Comparison of ENCODE assay signal across 10 mouse cellular contexts in genomic region chr5:134680238-134680637, GRCm38 (mm10). TPM values are rescaled to one million over a fixed set of nuclear protein-coding genes. Genes with fewer than 3 reads are reported as not detected.
DNase-seq lines count a peak whose midpoint lies in the region; ATAC-seq and TF ChIP-seq lines count a peak whose summit lies in the region.
"Had no signal": no experiment of that assay in that cellular context is flagged by ENCODE, and none has a peak within 500 bp of the region (broad histone marks: within the 10 kb centered on the region; RNA-seq: fewer than 3 reads in every experiment).

No protein-coding gene starts in this region.

- H3K9ac ChIP-seq in lung, embryonic 14.5 days, result peak overlapping the region; percentile 20; the same call in 1 of the 2 replicates
- H3K9ac ChIP-seq: embryonic facial prominence, embryonic 13.5 days; limb, embryonic 15.5 days had no signal

- no peaks in the 10 kb centered on the region for H3K27me3 ChIP-seq in lung, embryonic 14.5 days (ENCODE audit: insufficient read depth, low read length)
- H3K27me3 ChIP-seq: embryonic facial prominence, embryonic 13.5 days; limb, embryonic 15.5 days had no signal

- DNase-seq in heart, adult 11 months, result peak; percentile 95
- DNase-seq in heart, adult 9 months (ENCODE audit: low spot score in 2 of 2), result no peak
- peak; percentile 38 for DNase-seq in urinary bladder, adult 2 months (ENCODE audit: low spot score)
- DNase-seq in urinary bladder, postnatal 4 days (ENCODE audit: low spot score in 2 of 2), result no peak
- peak; percentile 51 for DNase-seq in lung, embryonic 14.5 days
- DNase-seq in ovary, postnatal 36 days (ENCODE audit: low spot score), result no peak
- DNase-seq in thymus, adult 18-20 months, result no peak
- no peak for DNase-seq in c-Kit-positive CD71-positive TER-119-positive erythroid progenitor cells, embryonic 14.5 days (ENCODE audit: low spot score)

- H3K4me3 ChIP-seq in lung, embryonic 14.5 days (ENCODE audit: low read depth, low read length), result no peak overlapping the region
- H3K4me3 ChIP-seq: embryonic facial prominence, embryonic 13.5 days; limb, embryonic 15.5 days had no signal

- ATAC-seq in lung, embryonic 14.5 days (ENCODE audit: insufficient read depth), result no peak

- H3K9me3 ChIP-seq in lung, embryonic 14.5 days (ENCODE audit: low read depth, low read length), result no peaks in the 10 kb centered on the region
- H3K9me3 ChIP-seq: embryonic facial prominence, embryonic 13.5 days; limb, embryonic 15.5 days had no signal

- H3K4me2 ChIP-seq in lung, embryonic 14.5 days, result no peak overlapping the region
- H3K4me2 ChIP-seq: embryonic facial prominence, embryonic 13.5 days; limb, embryonic 15.5 days had no signal

- 0 out of 2 replicates have a peak, but pooled peaks cover 6% of the 10 kb centered on the region for H3K36me3 ChIP-seq in lung, embryonic 14.5 days (ENCODE audit: insufficient read depth)

- TF ChIP-seq CTCF in lung, embryonic 14.5 days (IDR thresholded peaks at IDR 0.05; ENCODE audit: low read depth), result no peak

- peak overlapping the region; percentile 27; the same call in 1 of the 2 replicates for H3K27ac ChIP-seq in lung, embryonic 14.5 days (ENCODE audit: low read depth)
- H3K27ac ChIP-seq: embryonic facial prominence, embryonic 13.5 days; limb, embryonic 15.5 days had no signal

- 43% methylated on average over 12 of the region's 12 CpGs for WGBS in lung, embryonic 14.5 days

- peaks cover 18% of the 10 kb centered on the region for H3K4me1 ChIP-seq in lung, embryonic 14.5 days (ENCODE audit: insufficient read depth)

RNA-seq across cellular contexts. Expression of gene Limk1, which starts 8.2 kb away (rescaled TPM):
- polyA plus RNA-seq in urinary bladder, adult 2 months (2012; rRNA removed), result 10.6 and 12.6 TPM in 2 replicates
- 8.2 and 10.0 TPM in 2 replicates for polyA plus RNA-seq in lung, embryonic 14.5 days (2014; fragmentation: Nextera tagmentation; extraction: Ambion mirVana)

RNA-seq across cellular contexts. Expression of gene Eif4h, which starts 40.9 kb away (rescaled TPM):
- polyA plus RNA-seq in urinary bladder, adult 2 months (2012; rRNA removed), result 221 and 232 TPM in 2 replicates
- polyA plus RNA-seq in lung, embryonic 14.5 days (2014; fragmentation: Nextera tagmentation; extraction: Ambion mirVana), result 557 and 559 TPM in 2 replicates

Comparison
In these comparisons a context has a peak if more than half of its experiments do, and no peak if none do; other contexts are left out.
1. DNase-seq: peak in heart, adult 11 months (single experiment), urinary bladder, adult 2 months (single experiment) and lung, embryonic 14.5 days (single experiment); none in heart, adult 9 months (0 of 2), urinary bladder, postnatal 4 days (0 of 2), ovary, postnatal 36 days (single experiment), thymus, adult 18-20 months (0 of 2) and c-Kit-positive CD71-positive TER-119-positive erythroid progenitor cells, embryonic 14.5 days (single experiment).